In the genomic region with DNA sequence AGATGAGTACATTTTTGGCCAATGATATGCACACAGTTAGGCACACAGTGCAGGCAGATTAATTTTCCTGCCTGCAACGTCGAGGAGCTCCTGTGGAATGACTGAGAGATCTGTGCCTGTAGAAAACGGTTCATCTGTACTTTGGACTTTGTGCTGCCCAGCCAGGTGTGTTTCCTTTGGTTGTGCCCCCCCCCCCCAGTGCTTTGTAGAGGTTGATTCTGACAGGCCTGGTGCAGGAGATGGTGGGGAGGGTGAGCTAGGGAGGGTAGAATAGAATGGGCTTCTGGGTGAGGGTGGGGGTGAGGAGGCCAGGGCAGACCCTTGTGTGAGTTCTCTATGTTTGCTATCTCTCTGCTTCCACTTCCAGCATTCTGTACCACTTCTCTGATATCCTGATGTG, we compare ENCODE assay signal across 26 mouse cellular contexts. TPM values are rescaled to one million over a fixed set of nuclear protein-coding genes. Genes with fewer than 3 reads are reported as not detected.
DNase-seq lines count a peak whose midpoint lies in the region; ATAC-seq and TF ChIP-seq lines count a peak whose summit lies in the region.
"Had no signal": no experiment of that assay in that cellular context is flagged by ENCODE, and none has a peak within 500 bp of the region (broad histone marks: within the 10 kb centered on the region; RNA-seq: fewer than 3 reads in every experiment).

No protein-coding gene starts in this region.

- no peak overlapping the region for H3K9ac ChIP-seq in kidney, embryonic 16.5 days (replicated peaks; ENCODE audit: low read length)
- H3K9ac ChIP-seq in intestine, postnatal 0 days (ENCODE audit: low read depth, low read length), result no peak overlapping the region
- no peak overlapping the region for H3K9ac ChIP-seq in forebrain, embryonic 11.5 days (ENCODE audit: low read length)
- H3K9ac ChIP-seq: embryonic facial prominence, embryonic 13.5 days; forebrain, embryonic 13.5 days; limb, embryonic 15.5 days; lung, embryonic 15.5 days; midbrain, embryonic 13.5 days had no signal

- H3K4me2 ChIP-seq in kidney, embryonic 16.5 days (replicated peaks; ENCODE audit: low read depth, low read length), result no peak overlapping the region
- H3K4me2 ChIP-seq in intestine, postnatal 0 days (replicated peaks; ENCODE audit: low read depth), result no peak overlapping the region
- H3K4me2 ChIP-seq in forebrain, embryonic 11.5 days (ENCODE audit: low read depth, low read length, severe bottlenecking), result no peak overlapping the region
- H3K4me2 ChIP-seq: embryonic facial prominence, embryonic 13.5 days; forebrain, embryonic 13.5 days; limb, embryonic 15.5 days; lung, embryonic 15.5 days; midbrain, embryonic 13.5 days had no signal

- no peak overlapping the region for H3K27ac ChIP-seq in kidney, embryonic 16.5 days (ENCODE audit: low read length)
- H3K27ac ChIP-seq in intestine, postnatal 0 days (ENCODE audit: low read depth, low read length), result no peak overlapping the region
- no peak overlapping the region for H3K27ac ChIP-seq in forebrain, embryonic 11.5 days (ENCODE audit: low read depth, low read length)
- H3K27ac ChIP-seq: embryonic facial prominence, embryonic 13.5 days; forebrain, embryonic 13.5 days; heart, embryonic 10.5 days; hindbrain, postnatal 0 days; limb, embryonic 15.5 days; lung, embryonic 15.5 days; midbrain, embryonic 13.5 days had no signal

- H3K27me3 ChIP-seq in kidney, embryonic 16.5 days (ENCODE audit: insufficient read depth, low read length), result no peaks in the 10 kb centered on the region
- H3K27me3 ChIP-seq in intestine, postnatal 0 days (replicated peaks; ENCODE audit: control insufficient read depth, insufficient read depth, low read length), result no peaks in the 10 kb centered on the region
- no peaks in the 10 kb centered on the region for H3K27me3 ChIP-seq in forebrain, embryonic 11.5 days (ENCODE audit: control insufficient read depth, insufficient read depth, low read length)
- H3K27me3 ChIP-seq: embryonic facial prominence, embryonic 13.5 days; forebrain, embryonic 13.5 days; limb, embryonic 15.5 days; lung, embryonic 15.5 days; midbrain, embryonic 13.5 days had no signal

- no peak overlapping the region for H3K4me3 ChIP-seq in kidney, embryonic 16.5 days (ENCODE audit: low read length)
- H3K4me3 ChIP-seq in intestine, postnatal 0 days (ENCODE audit: low read depth, low read length), result no peak overlapping the region
- H3K4me3 ChIP-seq in forebrain, embryonic 11.5 days (ENCODE audit: low read depth, low read length), result no peak overlapping the region
- H3K4me3 ChIP-seq: embryonic facial prominence, embryonic 13.5 days; erythroblast, embryonic 14.5 days; forebrain, embryonic 13.5 days; heart, embryonic 10.5 days; limb, embryonic 15.5 days; lung, embryonic 15.5 days; megakaryocyte, embryonic 14.5 days; midbrain, embryonic 13.5 days had no signal

- H3K36me3 ChIP-seq in kidney, embryonic 16.5 days (ENCODE audit: insufficient read depth, low read length), result no peaks in the 10 kb centered on the region
- no peaks in the 10 kb centered on the region for H3K36me3 ChIP-seq in intestine, postnatal 0 days (ENCODE audit: control insufficient read depth, insufficient read depth)
- no peaks in the 10 kb centered on the region for H3K36me3 ChIP-seq in forebrain, embryonic 11.5 days (ENCODE audit: control insufficient read depth, insufficient read depth, low read length)
- H3K36me3 ChIP-seq: embryonic facial prominence, embryonic 13.5 days; heart, embryonic 10.5 days; limb, embryonic 15.5 days; lung, embryonic 15.5 days; midbrain, embryonic 13.5 days had no signal

- no peaks in the 10 kb centered on the region for H3K9me3 ChIP-seq in kidney, embryonic 16.5 days (ENCODE audit: low read length)
- no peaks in the 10 kb centered on the region for H3K9me3 ChIP-seq in intestine, postnatal 0 days (ENCODE audit: control insufficient read depth)
- H3K9me3 ChIP-seq in forebrain, embryonic 11.5 days (ENCODE audit: control insufficient read depth, low read length), result no peaks in the 10 kb centered on the region
- H3K9me3 ChIP-seq: embryonic facial prominence, embryonic 13.5 days; forebrain, embryonic 13.5 days; heart, embryonic 10.5 days; limb, embryonic 15.5 days; lung, embryonic 15.5 days; megakaryocyte, embryonic 14.5 days; midbrain, embryonic 13.5 days had no signal

- DNase-seq in heart, postnatal 4 days, result peak; percentile 0
- DNase-seq in heart, postnatal 36 days, result no peak
- DNase-seq in kidney, postnatal 36 days, result peak; percentile 51
- peak; percentile 37 for DNase-seq in yolk sac, embryonic 10.5 days (ENCODE audit: low spot score)
- DNase-seq in forebrain, embryonic 11.5 days (ENCODE audit: low spot score), result no peak
- DNase-seq: adrenal gland, postnatal 10 days; cerebellum, adult 2 months; cerebellum, postnatal 25 days; left cerebral cortex, postnatal 4 days; lung, postnatal 36 days; thymus, postnatal 25 days had no signal

- intact Hi-C loops in heart, postnatal 36 days (cut with DNase I), result no loop called here

- ATAC-seq in kidney, embryonic 16.5 days (ENCODE audit: low FRiP score, low TSS enrichment), result no peak; the same call in 1 of the 2 replicates
- peak; percentile 83 for ATAC-seq in intestine, postnatal 0 days
- no peak for ATAC-seq in forebrain, embryonic 11.5 days (replicated peaks; ENCODE audit: low FRiP score)
- ATAC-seq: forebrain, embryonic 13.5 days; hindbrain, postnatal 0 days; midbrain, embryonic 13.5 days had no signal

- TF ChIP-seq CTCF in intestine, postnatal 0 days (IDR thresholded peaks at IDR 0.05; ENCODE audit: low read depth), result no peak

- no peaks in the 10 kb centered on the region for H3K4me1 ChIP-seq in kidney, embryonic 16.5 days (ENCODE audit: insufficient read depth, low read length)
- 0 out of 2 replicates have a peak, but pooled peaks cover 4% of the 10 kb centered on the region for H3K4me1 ChIP-seq in intestine, postnatal 0 days (replicated peaks; ENCODE audit: control insufficient read depth, insufficient read depth, low read length)
- H3K4me1 ChIP-seq in forebrain, embryonic 11.5 days (replicated peaks; ENCODE audit: control insufficient read depth, insufficient read depth, low read length), result no peaks in the 10 kb centered on the region
- H3K4me1 ChIP-seq: embryonic facial prominence, embryonic 13.5 days; forebrain, embryonic 13.5 days; limb, embryonic 15.5 days; lung, embryonic 15.5 days; midbrain, embryonic 13.5 days had no signal

- WGBS in kidney, embryonic 16.5 days, result 66% methylated on average over 3 of the region's 3 CpGs
- WGBS in intestine, postnatal 0 days, result 29% methylated on average over 3 of the region's 3 CpGs
- 78% methylated on average over 3 of the region's 3 CpGs for WGBS in forebrain, embryonic 11.5 days

RNA-seq across cellular contexts. Expression of a gene that starts 32.5 kb away (rescaled TPM):
- total RNA-seq in heart, postnatal 4 days (2021), result not detected
- total RNA-seq in heart, postnatal 36 days (2021), result not detected
- 0.34 TPM in 1 of 2 replicates, not detected in the other for polyA plus RNA-seq in kidney, embryonic 16.5 days (2015; fragmentation: Nextera tagmentation; extraction: Ambion mirVana)
- polyA plus RNA-seq in intestine, postnatal 0 days (2015; fragmentation: Nextera tagmentation; extraction: Ambion mirVana), result 0.46 and 0.56 TPM in 2 replicates
- polyA plus RNA-seq in forebrain, embryonic 11.5 days (2014; fragmentation: Nextera tagmentation; extraction: Ambion mirVana), result 0.33 and 0.57 TPM in 2 replicates
- total RNA-seq: adrenal gland, postnatal 10 days; gastrocnemius, adult 8-10 months; hindbrain, postnatal 0 days; layer of hippocampus, postnatal 10 days; left cerebral cortex, adult 8-10 months; left cerebral cortex, postnatal 4 days had no signal
- polyA plus RNA-seq: erythroblast, embryonic 14.5 days; gonadal fat pad, adult 2 months had no signal

Comparison
In these comparisons a context has a peak if more than half of its experiments do, and no peak if none do; other contexts are left out.
1. DNase-seq: peak in heart, postnatal 4 days (single experiment), kidney, postnatal 36 days (2 of 2) and yolk sac, embryonic 10.5 days (single experiment); none in heart, postnatal 36 days (0 of 2) and forebrain, embryonic 11.5 days (single experiment).